Mouse (Mus musculus) cerebellum, postnatal 4 days (tissue): ENCODE data around the gene Reep3.

Experiments used
- DNase-seq, 2 experiments: peaks; one replicate each; pipeline ENCODE4 v3.0.0; 2022; ENCODE audit warnings: low spot score in 2 of 2, mixed read lengths in 1 of 2

Reep3 gene

DNA sequence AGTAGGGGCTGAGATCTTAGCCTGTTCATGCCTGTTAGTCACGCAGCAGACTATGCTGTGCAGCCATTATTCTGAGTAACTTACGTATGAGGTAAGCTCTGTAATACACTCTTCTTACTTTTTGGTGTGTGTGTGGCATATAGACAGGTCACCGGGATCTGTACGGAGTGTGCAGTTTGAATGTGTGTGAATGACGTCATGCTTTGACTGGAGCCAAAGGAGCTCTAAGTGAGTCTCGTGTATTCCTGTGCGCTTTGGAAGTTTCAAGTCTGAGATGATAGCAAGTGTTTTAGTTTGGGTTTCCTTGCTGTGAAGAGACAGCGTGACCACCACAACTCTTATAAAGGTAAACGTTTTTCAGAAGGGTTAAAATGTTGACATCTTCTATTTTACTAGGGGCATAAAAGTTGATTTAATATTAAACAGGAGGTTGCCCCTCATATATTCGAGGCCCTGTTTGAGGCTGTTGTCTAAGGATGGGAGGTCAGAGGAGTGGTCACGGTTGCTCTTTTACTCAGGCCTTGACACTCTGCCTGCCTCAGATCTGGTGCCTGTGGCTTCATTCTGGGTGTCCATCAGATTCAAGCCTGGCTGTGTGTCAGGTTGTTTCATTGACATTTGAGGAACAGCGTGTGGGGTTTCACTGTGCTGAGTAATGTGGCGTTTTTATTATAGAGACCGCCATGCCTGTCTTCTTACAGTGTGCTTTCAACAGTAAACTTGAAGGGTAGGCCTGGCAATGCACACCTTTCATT, 14.5 kb upstream of the Reep3 start:
- DNase-seq = no peak

GRCm38 (mm10) chr10:67109635-67110034, 12.9 kb upstream of the Reep3 start:
- DNase-seq = no peak

DNA sequence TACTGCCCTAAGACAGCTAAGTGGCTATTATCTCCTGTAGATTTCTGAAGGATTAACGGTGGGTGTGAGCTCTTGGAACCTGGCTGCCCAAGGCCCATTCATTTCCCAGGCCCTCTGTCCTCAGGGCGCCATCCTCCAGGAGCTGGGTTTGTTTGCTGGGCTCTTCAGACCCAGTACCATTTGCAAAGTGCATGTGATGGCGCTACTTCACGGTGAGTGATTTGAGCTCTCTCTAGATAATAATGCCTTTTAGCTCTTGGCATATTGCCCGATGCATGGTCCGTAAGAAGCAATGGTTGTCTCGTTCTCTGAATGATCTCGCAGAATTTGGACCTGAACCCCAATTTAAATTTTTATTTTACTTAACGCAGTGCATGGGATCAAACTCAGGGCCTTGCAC, 11.4 kb upstream of the Reep3 start:
- DNase-seq = no peak

GRCm38 (mm10) chr10:67107017-67107761, 10.4 kb upstream of the Reep3 start:
- no peak for DNase-seq

GRCm38 (mm10) chr10:67106400-67106799, 9.7 kb upstream of the Reep3 start:
- no peak for DNase-seq

DNA sequence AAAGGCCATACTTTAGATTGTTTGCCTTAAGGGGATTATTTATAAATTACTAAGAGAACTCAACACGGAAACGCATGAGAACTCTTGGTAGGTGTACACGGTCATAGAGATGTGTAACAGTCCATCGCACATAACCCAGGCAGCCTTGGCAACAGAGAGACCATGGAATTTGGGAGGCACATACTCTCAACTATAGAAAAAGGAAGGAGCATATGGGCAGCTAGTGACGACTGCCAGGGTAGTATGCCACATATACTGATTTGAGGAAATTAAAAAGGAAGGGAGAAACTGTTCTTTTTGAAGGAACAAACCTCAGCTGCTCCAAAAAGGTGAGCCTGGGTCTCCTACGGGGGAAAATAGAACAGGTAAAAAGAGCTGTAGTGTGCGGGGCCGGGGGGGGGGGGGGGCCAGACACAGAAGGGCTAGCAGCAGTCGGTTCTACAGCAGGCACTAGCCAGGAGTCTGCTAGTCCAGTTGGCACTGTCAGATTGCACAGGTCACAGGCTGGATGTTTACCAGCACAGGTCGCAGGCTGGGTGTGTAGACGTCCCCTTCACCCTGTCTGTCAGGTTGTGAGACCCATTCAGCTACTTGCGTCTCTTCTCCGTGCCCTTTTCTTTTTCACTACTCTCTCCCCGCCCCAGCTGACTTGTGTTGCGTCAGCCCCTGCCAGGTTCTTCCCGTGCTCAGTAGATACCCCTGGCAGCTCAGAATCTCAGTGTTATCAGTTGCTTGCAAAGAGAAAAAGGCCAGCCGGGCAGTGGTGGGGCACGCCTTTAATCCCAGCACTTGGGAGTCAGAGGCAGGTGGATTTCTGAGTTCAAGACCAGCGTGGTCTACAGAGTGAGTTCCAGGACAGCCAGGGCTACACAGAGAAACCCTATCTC, 8.8 kb upstream of the Reep3 start:
- DNase-seq = no peak

DNA sequence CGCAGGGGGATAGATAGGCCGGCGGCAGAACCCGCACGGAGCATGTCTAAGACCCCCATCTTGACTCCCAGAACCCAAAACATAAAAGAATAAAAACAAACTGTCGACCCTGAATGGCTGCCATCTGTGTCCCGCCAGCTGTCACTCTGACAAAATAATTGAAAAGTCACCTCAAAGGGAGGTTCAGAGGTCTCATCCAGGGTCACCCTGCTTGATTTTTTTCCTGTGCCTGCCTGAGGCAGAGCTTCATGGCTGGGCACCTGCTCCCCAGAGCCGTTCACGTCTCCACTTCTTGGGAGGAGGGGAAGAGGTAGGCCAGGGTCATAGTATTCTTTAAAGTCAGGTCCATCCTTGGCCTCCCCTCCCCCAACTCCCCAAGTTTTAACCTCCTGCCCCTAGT, 7.8 kb upstream of the Reep3 start:
- no peak for DNase-seq

GRCm38 (mm10) chr10:67100831-67101251, 4.1 kb upstream of the Reep3 start:
- no peak for DNase-seq

DNA sequence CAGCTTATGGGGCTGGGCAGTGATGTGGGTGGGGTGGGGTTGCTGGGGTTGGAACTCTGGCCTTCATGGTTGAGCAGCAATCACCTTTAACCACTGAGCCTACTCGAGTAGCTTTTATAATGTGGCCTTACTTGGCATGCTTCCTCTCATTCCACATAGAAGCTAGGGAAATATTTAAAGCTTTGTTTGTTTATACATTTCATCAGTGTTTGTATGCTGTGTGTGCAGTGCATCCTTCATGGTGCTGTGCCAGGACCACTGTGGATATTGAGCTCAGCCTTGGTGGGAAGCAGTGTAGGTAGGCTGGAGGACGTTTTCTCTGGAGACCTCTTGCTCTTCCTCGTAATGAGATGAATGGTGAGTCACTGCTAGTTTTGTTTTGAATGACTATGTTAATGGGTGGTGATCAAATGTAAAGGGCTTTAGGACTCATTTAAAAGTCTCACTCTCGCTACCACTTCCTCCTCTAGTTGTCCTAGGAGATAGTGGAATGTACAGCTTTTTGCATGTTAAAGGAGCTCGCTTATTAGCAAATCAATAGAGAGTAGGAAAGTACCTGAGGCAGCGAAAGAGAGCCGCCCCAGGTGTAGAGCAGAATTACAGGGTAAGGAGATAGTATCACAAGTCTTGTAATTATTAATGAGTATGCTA, 3.4 kb upstream of the Reep3 start:
- no peak for DNase-seq

DNA sequence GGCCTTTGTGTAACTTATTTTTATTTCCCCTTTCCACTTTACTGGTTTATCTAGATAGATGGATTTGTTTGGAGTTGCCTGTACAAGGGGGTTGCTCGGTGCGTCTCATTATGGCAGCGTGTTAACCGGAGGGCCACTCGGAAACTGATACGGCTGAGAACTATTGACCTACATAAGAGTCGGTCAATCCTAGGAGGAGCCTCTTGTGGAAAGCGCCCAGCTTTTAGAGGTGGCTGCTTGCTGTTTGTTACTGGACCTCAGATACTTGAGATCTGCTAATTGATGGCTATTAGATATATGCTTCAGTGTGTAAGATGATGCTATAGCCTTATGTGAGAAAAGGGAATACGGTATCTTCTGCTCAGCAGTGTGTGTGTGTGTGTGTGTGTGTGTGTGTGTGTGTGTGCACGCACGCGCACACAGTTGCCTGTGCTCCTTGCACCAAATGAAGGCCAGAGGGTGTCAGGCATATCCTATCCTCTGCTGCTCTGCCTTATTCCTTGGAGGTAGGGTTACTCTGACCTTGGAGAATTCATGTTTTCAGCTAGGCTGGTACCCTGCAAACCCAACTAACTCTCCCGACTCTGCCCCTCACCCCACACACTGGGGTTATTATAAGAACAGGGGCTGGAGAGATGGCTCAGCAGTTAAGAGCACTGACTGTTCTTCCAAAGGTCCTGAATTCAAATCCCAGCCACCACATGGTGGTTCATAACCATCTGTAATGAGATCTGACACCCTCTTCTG, 2.6 kb upstream of the Reep3 start:
- DNase-seq = no peak

DNA sequence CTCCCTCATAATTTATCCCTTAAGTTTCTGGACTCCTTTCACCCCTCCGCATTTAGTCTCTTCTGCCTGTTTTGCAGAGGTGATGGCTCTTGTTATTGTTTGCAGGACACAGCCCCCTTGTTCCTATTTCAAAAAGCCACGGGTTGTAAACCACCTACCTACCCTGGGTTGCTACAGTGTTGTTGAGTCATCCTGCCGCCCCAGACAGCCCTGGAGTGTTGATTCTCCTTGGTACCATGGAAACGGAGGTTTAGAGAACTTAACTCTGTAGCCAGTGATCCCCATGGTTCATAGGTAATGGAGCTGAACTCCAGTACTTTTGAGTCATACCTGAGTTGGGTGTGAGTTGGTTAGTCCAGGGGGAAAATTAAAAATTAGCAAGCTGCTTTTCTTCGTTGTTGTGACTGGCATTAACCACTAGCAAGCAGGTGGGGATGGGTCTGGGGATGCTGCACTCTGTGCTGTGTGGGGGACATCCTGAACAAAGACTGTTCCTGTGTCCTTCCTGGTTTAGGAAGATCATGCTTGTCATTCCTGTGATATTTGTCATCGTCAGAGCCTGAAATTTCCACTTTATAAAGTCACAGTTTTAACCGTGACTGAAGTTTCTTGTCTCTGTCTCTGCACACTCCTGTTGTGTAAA, 1.8 kb upstream of the Reep3 start:
- DNase-seq = no peak

DNA sequence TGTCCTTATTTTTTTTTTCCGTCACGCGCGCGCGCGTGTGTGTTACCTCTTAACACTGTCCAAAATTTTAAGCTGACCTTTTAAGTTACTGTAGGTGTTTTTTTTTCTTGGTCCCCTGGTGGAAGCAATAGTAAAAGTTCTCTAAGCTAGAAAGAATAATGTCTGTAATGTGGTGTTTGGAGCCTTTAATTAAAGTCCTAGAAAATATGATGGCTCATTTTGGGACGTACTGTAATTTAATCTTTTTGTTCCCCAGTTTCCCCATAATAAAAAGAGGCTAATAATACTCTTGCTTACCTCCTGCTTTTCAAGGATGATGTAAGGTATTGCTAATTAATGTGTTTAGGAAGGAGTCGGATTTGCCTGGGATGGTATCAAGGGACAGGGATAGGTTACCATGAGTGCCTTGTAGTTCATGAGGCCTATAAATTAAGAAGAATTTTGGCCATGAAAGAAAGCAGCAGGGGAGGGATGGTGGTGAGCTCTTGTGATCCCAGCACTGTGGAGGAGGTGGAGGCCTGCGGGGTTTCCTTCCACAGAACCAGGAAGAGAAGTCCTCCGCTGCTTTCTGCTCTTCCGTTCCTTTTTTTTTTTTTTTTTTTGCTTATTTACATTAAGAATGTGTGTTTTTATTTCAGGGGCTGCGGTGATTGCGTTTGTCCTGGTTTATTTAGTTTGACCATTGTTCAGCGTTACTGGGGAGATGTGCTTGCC, 849 bp upstream of the Reep3 start:
- DNase-seq = no peak

GRCm38 (mm10) chr10:67095798-67096620, 736 bp downstream of the Reep3 start, which contains the start of gene Jmjd1c:
Gene Jmjd1c, plus strand, starts transcription at chr10:67096125.
- peak; percentile 58 to 84 for DNase-seq

DNA sequence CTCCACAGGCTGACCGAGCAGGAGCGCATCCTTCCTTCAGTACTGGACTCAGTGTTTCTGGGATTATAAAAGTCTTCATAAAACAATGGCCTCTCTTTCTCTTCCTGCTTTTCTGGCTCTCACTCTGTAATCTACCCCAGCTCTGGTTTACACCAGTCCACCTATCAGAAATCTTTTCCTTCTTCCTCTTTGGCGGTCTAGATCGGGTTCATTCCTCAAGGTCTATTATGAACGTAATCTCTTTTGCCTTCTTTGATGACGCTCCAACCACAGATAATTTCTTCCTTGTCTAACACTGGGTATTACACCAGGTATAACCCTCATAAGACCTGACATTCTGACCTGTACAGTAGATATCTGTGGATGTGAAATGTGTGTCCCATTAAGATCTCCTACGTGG, 1.8 kb downstream of the Reep3 start:
- DNase-seq = no peak

GRCm38 (mm10) chr10:67090611-67091010, 6.1 kb downstream of the Reep3 start:
- DNase-seq = no peak

GRCm38 (mm10) chr10:67087447-67088226, 9.1 kb downstream of the Reep3 start:
- DNase-seq = no peak

DNA sequence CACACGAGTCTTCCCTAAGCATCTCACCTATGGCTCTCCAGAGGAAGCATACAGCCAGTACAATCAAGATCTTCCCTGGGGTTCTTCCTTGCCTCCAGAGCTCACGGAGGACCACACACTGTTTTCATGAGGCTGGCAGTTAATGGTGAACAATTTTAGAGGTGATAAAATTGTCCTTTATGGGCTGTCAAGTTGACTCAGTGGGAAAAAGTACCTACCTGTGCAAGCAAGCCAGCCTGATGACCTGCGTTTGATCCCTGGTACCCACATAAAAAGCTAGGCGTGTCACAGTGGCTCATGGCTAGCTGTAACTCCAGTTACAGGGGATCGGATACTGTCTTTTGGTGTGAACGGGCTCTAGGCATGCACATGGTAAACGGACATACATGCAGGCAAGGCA, 10.8 kb downstream of the Reep3 start:
- no peak for DNase-seq

- peak in 1 of 2 experiments; percentile 53 for DNase-seq
Measured at GRCm38 (mm10) chr10:67085124-67085523, 11.6 kb downstream of the Reep3 start.
